Mouse (Mus musculus): ENCODE measurements around the gene Npy4r.

- no peak for TF ChIP-seq SMC3 (IDR thresholded peaks at IDR 0.05; ENCODE audit: low read depth, low read length)
- TF ChIP-seq CTCF (IDR thresholded peaks at IDR 0.05 in 2 of 3, conservative IDR thresholded peaks at IDR 0.05 in 1 of 3; ENCODE audit: control insufficient read depth in 1 of 3, insufficient read depth in 1 of 3, low read depth in 2 of 3, low read length in 3 of 3, poor library complexity in 1 of 3, severe bottlenecking in 1 of 3): no peak
- TF ChIP-seq MAFK (IDR thresholded peaks at IDR 0.05; ENCODE audit: borderline replicate concordance, low read depth, low read length): no peak
- no peak for TF ChIP-seq MYB (IDR thresholded peaks at IDR 0.05; ENCODE audit: low read depth, low read length)
- TF ChIP-seq POLR2A (IDR thresholded peaks at IDR 0.05; ENCODE audit: control insufficient read depth in 1 of 2, insufficient read depth in 1 of 2, low read depth in 1 of 2, low read length in 2 of 2, poor library complexity in 1 of 2): no peak
- no peak for TF ChIP-seq MEF2A (IDR thresholded peaks at IDR 0.05; ENCODE audit: extremely low read depth, insufficient replicate concordance, low read depth, low read length, poor library complexity, severe bottlenecking)
- no peak for TF ChIP-seq POLR2AphosphoS2 (IDR thresholded peaks at IDR 0.05; ENCODE audit: low read length)
- no peak for TF ChIP-seq NELFE (IDR thresholded peaks at IDR 0.05; ENCODE audit: low read depth, low read length)
- no peak for TF ChIP-seq ZMIZ1 (IDR thresholded peaks at IDR 0.05; ENCODE audit: low read depth, low read length)
- TF ChIP-seq CHD2 (IDR thresholded peaks at IDR 0.05; ENCODE audit: low read length): no peak
These were observed 41.6 kb upstream of the Npy4r start for GRCm38 (mm10) chr14:34193879-34194278.
